Mouse (Mus musculus) adrenal gland, adult 18-20 months (tissue): ENCODE measurements around the gene Foxj3. TPM values are rescaled to one million over a fixed set of nuclear protein-coding genes. Genes with fewer than 3 reads are reported as not detected.
"Not testable (repeated sequence)": the region's sequence is repeated elsewhere in the genome, so short reads cannot be mapped to it uniquely, and the experiment has no call there.

Experiments
- DNase-seq, 2 experiments: peaks; one replicate each; pipeline ENCODE4 v3.0.0; 2021 to 2022; ENCODE audit warnings: low spot score in 2 of 2
- long read RNA-seq, 2 experiments: library from polyadenylated mRNA; stranded (forward); transcript quantifications; one replicate each; pipeline ENCODE4 v2.0.0; 2021
- total RNA-seq, 2 experiments: library from RNA; stranded (reverse); gene quantifications; 1 replicate in 1 of 2; 2 replicates in 1 of 2; pipeline ENCODE4 v1.2.3; 2021

Gene Foxj3
- total RNA-seq: 10 to 100 TPM; 39.0 to 41.6 TPM
- long read RNA-seq, experiment 1, full-length matches to known transcripts: 5 of 9 reads
- long read RNA-seq, experiment 1, partial matches to known transcripts: 4 of 9 reads
- long read RNA-seq, experiment 1, other reads (novel, unspliced or antisense): 0 of 9 reads
- long read RNA-seq, experiment 2, full-length matches to known transcripts: 2 of 17 reads
- long read RNA-seq, experiment 2, partial matches to known transcripts: 15 of 17 reads
- long read RNA-seq, experiment 2, other reads (novel, unspliced or antisense): 0 of 17 reads

GRCm38 (mm10) chr4:119536615-119537014, at the start of gene Foxj3:
Gene Foxj3, plus strand, starts transcription at chr4:119537004.
- DNase-seq: not testable (repeated sequence)

DNA sequence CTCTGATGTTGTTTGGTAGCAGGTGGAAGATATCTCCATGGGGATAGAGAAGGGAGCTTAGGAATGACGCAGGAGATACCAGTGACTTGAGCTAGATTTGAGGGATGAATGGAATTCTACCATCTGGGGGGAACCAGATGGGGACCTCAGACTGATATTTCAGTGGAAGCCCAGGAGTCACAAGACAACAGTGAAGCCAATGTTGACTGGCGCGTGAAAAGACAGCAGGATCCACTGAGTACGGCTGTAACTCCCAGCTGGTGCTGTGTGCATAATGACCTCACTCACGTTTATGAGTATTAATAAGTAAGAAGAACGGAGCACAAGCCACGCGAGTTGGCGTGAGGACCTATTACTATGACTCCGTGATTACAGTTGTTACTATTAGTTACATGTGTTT, 47.1 kb upstream of the Foxj3 start:
- no peak for DNase-seq

GRCm38 (mm10) chr4:119490806-119491205, 46.0 kb upstream of the Foxj3 start:
- DNase-seq: peak in 1 of 2 experiments; percentile 29

GRCm38 (mm10) chr4:119492291-119492932, 44.4 kb upstream of the Foxj3 start, which contains the start of gene Rimkla:
Gene Rimkla, minus strand, starts transcription at chr4:119492628.
- peak; percentile 67 to 69 for DNase-seq

DNA sequence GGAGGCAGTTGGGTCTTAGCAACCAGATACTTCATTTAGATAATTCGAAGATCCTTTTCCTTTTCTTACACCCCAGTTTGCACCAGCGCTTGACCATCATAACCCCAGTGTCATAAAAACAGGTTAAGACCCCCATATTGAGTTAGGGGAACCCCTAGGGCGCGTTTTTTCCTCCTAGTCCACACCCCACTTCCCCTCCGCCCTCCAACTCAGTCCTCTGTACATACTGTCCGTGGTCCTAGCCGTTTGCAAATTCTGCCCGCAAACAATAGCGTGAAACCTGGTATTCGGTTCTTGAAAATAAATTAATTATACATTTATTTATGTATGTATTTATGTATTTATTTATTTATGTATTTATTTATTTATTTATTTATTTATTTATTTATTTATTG, 43.9 kb upstream of the Foxj3 start:
- DNase-seq: no peak

- DNase-seq: no peak
These were observed 38.4 kb upstream of the Foxj3 start for GRCm38 (mm10) chr4:119498319-119498848.

DNA sequence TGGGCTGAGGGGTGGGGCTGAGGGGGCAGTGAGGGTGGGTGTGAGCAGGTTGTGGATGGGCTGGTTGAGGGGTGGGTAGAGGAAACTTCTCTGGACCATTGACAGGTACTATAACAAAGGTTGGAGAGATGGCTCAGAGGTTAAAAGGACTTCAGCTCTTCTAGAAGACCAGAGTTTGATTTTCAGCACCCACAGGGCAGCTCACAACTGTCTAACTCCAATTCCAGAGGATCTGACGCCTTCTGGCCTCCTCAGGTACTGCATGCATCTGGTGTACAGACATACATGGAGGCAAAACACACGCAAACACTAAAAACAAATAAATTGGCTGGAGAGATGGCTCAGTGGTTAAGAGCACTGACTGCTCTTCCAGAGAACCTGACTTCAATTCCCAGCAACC, 25.2 kb upstream of the Foxj3 start:
- DNase-seq: no peak

- DNase-seq: no peak
These were observed 24.1 kb upstream of the Foxj3 start for GRCm38 (mm10) chr4:119512731-119513141.

DNA sequence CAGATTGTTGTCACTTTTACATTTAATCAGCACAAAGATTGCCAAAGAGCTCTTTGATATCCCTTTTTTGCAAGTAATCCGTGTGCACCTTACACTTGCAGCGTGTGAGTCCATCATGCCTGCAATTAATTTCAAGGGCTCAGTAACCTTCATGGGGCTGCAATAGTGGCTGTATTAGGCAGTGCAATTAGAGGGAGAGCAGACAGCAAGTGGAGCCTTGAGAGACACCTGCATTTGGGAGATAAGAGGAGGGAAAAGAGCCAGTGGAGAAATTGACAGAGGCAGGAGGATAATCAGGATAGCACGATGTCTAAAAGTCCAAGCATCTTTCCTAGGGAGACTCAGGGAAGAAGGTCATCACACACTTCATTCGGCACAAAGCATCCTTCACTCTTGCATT, 13.2 kb upstream of the Foxj3 start:
- no peak for DNase-seq

DNA sequence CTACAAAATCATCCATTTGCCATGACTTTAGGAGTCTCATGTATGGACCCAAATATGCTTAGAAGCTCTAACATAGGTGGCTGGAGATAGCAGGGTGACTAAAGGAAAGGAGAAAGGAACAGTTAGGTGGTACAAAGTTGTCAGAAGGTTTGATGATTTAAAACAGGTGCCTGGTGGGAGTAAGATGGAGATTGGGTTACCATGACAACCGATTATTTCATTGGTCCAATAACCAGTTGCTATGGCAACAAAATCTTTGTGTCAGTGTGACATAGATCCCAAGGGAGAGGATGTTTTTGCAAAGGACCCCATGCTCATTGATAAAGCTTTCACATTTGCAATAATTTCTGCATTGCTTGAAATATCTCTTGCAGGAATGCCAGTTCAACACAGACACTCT, 12.8 kb upstream of the Foxj3 start:
- no peak for DNase-seq

DNA sequence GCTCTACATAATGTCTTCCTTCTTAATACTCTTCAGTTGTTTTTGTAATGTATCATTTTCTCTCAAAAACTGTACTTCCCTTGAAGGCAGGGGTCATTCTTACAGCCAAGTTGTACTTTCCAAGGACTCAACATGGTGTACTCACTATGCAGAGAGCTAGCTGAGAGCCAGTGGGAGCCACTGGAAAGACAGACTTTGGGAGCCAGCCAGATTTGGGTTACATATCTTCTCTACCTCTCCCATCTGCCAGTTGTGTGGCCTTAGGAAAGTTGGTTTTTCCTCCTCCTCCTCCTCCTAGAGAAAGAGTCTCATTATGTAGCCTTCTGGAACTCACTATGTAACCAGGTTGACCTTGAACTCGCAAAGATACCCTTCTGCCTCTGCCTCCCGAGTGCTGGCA, 12.3 kb upstream of the Foxj3 start:
- DNase-seq: no peak

DNA sequence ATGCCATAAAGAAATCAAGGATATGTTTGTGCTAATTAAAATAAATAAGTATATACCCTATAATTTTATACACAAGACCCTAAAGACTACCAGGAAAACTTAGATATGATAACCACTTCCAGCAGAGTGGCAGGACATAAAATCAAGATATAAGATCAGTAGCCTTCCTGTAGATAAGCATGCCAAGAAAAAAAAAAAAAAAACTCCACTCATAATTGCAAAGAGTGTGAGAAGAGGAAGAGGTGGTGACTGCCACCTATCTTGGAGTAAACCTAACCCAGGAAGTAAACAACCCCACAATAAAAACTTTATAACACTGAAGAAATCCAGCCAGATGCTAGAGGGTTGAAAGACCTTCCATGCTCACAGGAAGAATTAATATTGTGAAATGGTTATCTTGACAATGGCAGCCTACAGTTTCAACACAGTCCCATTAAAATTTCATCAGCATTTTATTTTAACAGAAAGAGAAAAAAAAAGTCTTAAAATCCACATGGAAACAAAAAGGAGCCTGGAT, 10.4 kb upstream of the Foxj3 start:
- DNase-seq: no peak

GRCm38 (mm10) chr4:119531813-119532212, 5.0 kb upstream of the Foxj3 start:
- DNase-seq: no peak

DNA sequence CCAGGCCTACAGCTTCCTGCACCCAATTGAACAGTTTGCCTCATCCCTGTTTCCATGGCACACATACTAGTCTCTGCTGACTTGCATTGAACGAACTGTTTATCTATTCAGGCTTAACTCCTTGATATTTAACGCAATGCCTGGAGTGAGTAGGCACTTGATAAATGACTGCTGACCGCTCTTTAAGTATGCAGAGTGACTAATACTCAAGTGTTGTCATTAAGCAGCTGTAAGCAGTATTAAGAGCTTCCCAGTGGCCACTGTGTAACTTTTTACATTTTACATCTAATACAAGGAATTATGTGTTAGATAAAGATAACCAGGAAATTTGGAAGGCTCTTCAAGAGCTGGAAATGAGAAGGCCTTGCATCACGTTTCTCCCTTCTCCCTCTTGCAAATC, 1.7 kb upstream of the Foxj3 start:
- no peak for DNase-seq

GRCm38 (mm10) chr4:119537436-119537835, 632 bp downstream of the Foxj3 start:
- DNase-seq: no peak

- DNase-seq: peak; percentile 94
These were observed 2.4 kb downstream of the Foxj3 start, which contains the start of gene Frg2f1 for GRCm38 (mm10) chr4:119539031-119539824. Gene Frg2f1, minus strand, starts transcription at chr4:119539529.

DNA sequence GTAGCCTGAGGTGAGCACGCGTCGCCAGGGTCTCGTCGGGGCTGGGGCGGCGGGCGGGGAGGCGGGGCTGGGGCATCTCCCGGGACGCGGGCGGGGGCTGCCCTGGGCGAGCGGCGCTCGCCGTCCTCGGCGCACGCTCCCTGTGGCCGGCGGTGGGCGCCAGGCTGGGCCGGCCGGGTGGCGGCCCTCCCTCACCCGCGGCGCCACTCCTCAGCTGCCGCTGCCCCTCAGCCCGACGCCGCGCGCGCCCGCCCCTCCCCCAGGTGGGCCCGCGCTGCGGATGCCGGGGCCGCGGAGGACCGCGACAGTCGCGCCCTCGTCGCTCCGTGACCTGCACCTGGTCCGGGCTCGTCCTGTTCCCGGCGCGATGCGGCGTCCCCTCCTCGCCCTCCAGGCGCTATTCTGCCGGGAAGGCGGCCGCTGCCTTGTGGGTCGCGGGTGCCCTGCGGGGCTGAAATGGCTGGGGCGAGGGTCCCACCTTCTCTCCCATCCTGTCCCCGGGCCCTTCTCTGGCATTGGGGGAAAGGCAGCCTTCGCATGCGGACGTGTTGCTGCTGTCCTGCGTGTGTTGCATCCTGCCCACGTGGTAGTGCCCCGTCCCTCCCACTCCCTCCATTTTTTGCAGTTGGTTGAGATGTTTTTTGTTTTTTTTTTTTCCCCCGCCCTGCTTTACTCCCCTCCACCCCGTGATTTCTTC, 3.2 kb downstream of the Foxj3 start:
- DNase-seq: peak in 1 of 2 experiments; percentile 53

DNA sequence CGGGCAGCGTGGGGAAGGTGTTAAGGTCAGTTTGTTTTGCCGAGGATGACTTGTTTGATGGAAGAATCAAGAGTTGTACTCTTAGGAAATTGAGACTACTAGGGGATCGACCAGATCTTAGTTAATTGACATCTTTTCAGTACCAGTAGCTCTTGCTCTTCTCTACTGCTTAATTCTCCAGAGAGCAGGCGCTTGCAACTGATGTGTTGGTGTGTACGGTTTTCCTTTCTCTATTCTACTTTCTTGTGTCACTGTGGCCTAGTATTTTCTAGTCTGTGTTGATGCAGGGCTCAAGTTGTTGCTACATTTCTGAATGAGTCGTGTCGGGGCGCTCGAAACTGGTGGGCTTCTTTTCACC, 3.7 kb downstream of the Foxj3 start:
- DNase-seq: no peak

- DNase-seq: no peak
These were observed 14.1 kb downstream of the Foxj3 start for GRCm38 (mm10) chr4:119550864-119551263.

DNA sequence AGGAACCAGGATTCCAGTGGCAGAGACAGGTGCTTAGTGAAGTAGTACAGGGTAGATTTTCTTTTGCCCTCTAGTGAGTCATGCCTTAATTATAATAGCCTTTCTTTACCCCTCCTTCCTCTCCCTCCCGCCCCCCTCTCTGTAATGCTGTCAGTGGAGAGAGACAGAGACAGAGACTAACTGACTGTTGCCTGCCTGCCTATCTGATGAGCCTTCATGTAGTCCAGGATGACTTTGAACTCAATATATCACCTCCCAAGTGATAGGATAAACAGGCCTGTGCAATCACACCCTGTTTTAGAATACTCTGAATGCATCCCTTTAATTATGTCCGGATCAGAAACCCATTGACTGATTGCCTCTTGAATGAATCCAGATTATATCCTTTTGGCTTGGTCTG, 18.7 kb downstream of the Foxj3 start:
- DNase-seq: no peak

DNA sequence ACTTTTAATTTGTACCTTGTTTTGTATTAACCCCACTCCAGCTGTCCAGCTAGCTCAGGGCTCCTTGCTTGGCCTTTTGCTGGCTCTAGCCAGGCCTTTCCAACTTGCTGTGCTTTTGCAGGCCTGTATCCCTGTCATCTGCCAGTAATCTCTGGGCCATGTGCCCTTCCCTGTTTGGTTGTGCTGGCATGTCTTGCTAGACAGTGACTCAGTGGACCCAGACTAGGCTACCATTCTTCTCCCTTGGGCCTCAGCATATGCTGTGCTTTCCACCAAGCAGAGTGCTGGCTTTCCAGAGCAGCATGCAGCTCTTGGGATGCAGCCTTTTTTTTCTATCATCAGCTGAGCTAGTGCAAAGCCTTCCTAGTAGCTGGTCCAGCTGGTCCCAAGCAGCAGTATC, 26.3 kb downstream of the Foxj3 start:
- DNase-seq: no peak
